Mouse (Mus musculus): ENCODE data around the gene Gm6169. TPM values are rescaled to one million over a fixed set of nuclear protein-coding genes. Genes with fewer than 3 reads are reported as not detected.
"Not testable (repeated sequence)": the region's sequence is repeated elsewhere in the genome, so short reads cannot be mapped to it uniquely, and the experiment has no call there.

The Gm6169 gene
- total RNA-seq (2022) = under 1 TPM in 2 of 4 experiments, not detected in 2; 0.43 to 0.87 TPM

DNA sequence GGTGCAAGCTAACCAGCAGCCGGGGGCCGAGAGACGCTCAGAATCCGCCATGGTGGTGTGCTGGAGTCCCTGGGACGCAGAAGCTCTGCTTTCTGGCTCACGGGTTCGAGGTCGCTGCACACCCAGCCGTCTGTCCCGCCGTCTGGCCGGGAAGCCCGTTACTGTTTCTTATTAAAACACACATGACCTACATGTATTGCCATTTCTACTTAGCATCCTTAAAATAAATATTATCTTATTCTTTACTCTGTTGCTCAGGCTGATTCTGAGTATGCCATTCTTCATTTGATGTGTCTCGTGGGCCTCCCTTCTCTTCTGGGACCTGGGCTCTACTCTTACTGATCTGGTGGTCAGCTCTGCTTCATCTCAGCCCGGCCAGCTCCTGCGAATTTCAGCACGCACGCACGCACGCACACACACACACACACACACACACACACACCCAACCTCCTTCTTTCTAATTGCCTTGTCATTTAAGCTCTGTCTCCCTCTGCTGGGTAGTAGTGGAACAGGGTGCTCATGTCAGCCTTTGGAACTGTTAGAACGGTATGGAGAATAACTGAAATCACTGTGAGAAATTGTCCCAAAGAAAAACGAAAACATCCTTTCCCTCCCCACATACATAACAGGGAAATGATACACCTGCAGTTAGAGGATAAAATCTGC is at the start of gene Gm6169:
TSS of gene Gm6169 (minus strand) at position 51 of the 666 bp plus-strand sequence.
- peak; percentile 38 to 66 for DNase-seq (ENCODE audit: low spot score in 2 of 2)

DNA sequence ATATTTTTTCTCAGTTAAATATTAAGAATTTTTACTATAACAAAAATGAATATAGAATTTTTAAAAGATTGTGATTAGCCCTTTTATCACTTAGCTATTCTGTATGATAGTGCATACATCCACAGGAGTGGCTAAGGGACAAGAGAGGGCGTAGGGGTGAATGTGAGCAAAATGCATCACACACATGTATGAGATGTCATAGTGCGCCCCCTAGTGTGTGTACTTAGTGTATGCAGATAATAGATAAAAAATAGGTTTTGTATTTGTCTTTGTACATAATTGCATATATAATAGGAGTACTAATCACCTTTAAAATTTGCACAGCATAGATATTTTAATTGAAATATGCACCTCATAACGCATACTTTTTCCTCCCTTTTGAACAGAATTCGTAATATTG is 46.8 kb upstream of the Gm6169 start:
- no peak for DNase-seq (ENCODE audit: low spot score in 2 of 2)

DNA sequence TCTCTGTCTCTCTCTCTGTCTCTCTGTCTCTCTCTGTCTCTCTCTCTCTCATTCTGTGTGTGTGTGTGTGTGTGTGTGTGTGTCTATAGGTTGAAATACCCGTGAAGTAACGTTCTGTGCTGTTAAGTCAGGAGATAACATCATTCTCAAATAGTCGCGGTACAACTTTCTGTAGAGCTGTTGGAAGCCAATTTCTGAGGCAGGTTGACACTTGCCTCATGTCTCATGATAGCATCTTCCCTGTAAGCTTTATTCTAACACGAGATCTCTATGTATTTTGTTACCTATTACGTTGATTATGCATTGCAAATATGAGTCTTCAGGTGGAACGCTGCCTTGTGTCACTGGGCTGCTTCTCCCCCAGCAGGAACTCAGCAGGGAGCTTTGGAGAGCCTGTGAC is 43.3 kb upstream of the Gm6169 start:
- no peak for DNase-seq (ENCODE audit: low spot score in 2 of 2)

DNA sequence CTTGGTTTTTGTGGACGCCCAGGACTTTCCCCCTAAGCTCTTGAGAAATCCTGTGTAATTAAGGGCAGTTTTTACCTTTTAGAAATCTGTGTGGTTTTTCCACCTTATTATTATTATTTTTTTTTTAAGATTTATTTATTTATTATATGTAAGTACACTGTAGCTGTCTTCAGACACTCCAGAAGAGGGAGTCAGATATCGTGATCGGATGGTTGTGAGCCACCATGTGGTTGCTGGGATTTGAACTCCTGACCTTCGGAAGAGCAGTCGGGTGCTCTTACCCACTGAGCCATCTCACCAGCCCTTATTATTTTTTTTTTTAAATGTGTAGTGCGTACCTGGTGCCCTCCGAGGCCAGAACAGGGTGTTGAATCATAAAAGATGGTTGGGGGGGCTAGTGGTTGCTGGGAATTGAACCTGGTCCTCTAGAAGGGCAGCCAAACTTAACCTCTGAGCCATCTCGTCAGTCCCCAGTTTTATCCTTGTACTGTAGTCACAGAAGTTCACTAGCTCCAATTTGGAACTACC is 39.4 kb upstream of the Gm6169 start:
- DNase-seq (ENCODE audit: low spot score in 2 of 2) = not testable (repeated sequence)

DNA sequence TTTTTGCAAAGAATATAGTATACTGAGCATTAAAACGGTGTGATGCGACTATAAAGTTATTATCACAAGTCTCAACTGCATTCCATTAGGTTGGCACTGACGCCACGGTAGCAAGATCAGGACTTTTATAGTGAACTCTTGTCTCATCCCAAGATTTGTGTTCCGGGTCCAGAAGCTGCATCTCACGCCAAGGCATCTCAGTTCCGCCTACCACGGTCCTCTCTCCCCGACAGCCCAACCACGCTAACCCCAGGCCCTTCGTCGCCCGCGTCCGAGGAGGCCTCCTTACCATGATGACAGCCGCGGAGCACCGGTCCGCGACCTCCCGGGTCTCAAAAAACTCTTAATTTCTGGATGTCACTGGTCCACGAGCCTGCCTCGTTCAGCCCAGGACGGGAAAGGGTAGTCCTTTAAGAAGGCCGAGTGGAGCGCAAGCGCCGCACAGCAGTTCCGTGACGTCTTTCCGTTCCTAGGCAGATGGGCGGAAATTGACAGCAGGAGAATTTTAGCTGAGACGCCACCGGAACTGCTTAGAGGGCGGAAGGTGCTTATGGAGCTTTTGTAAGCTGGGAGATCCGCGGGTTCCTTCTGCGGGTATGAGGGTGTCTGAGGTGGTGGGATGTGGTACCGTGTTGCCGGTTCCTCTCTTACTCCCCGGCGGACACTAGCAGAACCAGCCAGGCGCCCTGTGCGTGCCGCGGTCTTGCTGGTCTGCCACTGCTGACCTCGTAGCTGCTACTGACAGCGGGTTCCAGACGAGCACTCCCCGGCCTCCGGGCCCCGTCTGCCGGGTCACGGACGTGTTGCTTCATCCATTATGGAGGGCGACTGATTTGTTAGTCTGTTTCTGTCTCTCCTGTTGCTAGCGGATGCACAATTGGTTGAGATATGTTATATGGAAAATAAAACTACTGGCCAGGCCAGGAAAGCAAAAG is 38.7 kb upstream of the Gm6169 start, which contains the start of the genes Gfm2 and Nsa2:
TSS of gene Gfm2 (plus strand) at position 472 of the 935 bp plus-strand sequence.
TSS of gene Nsa2 (minus strand) at position 472 of the 935 bp plus-strand sequence.
- peak; percentile 88 to 92 for DNase-seq (ENCODE audit: low spot score in 2 of 2)

DNA sequence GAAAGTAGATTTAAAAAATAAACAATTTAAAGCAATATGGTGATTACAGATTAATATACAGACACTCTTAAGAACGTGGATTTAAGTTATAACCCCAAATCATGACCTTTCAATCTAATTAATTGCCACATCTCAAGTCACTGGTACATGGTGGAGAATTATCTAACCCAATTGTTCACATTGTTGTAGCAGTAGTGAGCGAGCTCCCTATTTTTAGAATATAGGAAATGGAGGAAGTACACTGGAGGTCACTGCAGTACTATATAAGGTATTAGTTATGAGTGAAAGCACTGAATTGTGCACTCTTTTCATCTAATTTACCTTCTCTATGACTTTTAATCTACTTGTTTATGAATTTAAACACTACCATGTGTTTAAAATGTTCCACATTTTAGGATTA is 31.4 kb upstream of the Gm6169 start:
- DNase-seq (ENCODE audit: low spot score in 2 of 2) = not testable (repeated sequence)

DNA sequence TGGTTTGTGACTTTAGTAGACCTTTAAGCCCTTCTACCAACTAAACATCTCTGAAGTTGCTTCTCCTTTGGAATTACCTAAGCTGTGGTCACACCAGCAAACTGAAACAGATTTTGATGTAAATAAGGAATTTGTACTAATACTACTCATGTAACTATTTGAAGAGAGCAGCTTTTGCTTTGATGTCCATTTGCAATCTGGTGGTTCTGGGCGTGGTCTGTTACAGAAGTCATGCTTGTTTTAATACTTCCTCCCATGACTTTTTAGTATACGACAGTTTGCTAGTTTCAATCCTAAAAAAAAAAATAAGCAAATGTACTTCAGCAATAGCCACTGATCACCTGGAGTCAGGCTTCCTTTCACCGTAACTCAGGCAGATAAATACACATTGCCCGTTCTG is 30.6 kb upstream of the Gm6169 start:
- not testable (repeated sequence) for DNase-seq (ENCODE audit: low spot score in 2 of 2)

DNA sequence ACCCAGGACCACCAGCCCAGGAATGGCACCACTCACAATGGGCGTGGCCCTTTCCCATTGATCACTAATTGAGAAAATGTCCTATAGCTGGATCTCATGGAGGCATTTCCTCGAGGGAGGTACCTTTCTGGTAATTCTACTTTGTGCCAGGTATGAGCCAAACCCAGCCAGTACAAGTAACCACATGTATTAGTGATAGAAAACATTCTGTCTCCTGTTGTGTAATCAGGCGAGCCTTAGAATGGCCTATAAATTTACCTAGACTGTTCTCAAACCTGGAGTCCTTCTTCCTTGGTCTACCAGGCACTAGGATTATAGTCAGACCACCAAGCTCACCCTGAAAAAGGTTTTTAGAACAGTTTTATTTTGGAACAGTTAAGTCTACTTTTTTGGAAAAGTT is 22.3 kb upstream of the Gm6169 start:
- DNase-seq (ENCODE audit: low spot score in 2 of 2) = no peak

DNA sequence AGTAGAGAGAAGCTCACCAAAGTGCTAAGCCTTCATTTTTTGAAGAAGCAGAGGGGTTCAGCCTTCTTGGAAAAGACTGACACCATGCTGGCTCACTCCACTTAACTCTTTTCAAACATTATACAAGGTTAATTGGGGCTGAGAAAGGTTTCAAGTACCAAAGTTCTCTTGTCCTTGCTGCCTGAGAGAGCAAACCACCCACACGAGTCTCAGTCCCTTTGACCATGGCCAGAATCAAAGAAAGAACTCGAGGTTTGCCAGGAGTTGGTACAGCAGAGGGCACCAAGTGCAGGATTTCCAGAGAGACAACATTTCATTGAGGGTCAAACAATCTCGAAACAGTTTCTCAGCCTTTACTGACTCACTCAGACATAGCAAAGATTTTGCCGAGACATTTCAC is 10.0 kb upstream of the Gm6169 start:
- no peak for DNase-seq (ENCODE audit: low spot score in 2 of 2)

DNA sequence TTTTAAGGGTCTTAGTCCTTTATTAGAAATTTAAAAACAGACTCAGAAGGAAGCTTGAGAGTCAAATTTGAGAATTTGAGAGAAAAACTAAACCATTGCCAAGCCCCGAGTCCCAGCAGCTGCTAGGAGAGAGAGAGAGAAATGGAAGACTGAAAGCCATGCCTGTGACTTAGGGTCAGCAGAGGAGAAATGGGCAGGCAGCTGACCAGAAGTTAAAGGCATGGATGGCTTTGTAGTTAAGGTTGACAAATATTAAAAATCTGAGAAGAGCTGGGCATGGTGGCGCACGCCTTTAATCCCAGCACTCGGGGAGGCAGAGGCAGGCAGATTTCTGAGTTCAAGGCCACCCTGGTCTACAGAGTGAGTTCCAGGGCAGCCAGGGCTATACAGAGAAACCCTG is 8.7 kb upstream of the Gm6169 start:
- not testable (repeated sequence) for DNase-seq (ENCODE audit: low spot score in 2 of 2)

DNA sequence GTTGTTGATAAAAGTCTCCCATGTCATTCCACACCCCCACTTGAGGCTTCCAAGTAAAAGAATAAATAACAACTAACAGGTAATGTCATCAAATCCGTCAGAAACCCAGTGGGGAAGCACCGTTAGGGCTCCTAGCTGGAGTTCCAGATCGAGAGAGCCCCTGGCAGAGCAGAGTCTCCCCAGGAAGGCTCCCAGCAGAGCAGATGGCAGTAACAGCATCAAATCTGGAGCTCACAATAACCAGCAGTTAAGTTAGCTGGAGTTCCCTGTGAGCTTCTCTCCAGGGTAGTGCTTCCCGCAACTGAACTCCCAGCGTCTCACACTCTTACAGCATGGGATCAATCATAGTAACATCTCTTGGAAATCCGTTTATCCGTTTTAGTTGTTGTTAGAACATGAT is 6.0 kb upstream of the Gm6169 start:
- DNase-seq (ENCODE audit: low spot score in 2 of 2) = peak; percentile 26 to 29

DNA sequence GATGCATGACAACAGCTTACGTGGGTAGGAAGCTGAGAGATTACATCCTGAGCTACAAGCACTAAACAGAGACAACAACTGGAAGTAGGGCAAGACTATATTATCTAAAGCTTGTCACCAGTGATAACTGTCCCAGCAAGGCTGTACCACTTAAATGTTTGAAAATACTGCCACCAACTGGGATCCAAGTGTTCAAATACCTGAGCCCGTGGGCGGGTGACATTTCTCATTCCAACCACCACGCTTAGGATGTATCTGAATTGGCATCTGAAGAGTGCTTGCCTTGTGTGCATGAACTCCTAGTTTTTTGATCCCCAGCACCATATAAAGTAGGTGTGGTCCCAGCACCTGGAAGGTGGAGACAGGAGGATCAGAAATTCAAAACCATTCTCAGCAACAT is 3.3 kb downstream of the Gm6169 start:
- DNase-seq (ENCODE audit: low spot score in 2 of 2) = no peak

DNA sequence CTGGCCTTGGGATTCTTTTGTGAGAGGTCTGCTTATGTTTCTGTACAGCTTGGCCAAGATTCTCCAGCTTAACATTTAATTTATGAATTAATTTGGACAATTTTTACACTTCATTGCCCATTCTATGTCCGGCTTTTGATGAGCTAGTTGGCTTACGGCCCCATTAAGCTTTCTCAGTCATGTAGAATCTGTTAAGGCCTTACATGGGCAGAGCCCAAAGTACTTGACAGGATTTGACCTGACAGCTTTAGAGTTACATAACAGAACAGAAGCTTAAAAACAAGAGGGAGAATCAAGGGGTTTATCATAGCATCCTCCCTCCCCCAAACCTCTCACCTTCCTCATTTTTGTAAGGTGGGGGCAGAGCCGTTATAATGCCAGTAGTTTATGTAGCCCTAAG is 10.9 kb downstream of the Gm6169 start:
- DNase-seq (ENCODE audit: low spot score in 2 of 2) = no peak

DNA sequence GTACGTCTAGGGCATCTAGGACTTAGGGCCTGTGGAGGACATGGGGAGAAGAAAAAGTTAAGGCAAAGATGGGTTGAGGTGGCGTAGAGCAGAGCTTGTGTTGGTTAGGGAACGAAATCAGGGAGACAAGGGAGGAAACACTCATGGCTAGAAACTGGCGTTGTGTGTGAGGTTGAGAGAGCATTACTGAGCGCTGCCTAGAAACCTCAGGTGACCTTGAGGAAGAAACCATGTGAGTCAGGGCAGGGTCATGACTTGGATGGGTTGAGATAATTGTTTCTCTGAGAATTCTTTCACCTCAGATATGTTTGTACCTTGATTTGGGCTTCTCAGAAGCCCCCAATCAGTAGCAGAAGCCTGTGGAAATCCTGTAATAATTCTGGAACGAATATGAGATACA is 11.6 kb downstream of the Gm6169 start:
- no peak for DNase-seq (ENCODE audit: low spot score in 2 of 2)

DNA sequence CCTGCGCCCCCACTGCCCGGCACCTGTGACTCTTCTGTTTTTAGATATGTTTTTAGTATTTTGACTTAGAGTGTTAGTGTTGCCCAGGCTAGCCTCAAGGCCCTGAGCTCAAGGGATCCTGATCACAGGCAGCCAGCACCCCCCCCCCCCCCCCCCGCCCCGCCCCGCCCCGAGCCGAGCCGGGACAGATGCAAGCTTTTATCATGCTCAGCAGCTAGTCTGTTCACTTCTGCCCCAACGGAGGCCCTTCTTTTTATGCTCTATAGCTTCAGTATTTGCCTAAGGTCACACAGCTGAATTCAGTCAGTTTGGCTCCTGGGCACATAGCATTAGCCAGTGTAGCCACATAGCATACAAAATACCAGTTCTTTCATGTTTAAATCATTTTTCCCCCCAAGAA is 12.7 kb downstream of the Gm6169 start:
- DNase-seq (ENCODE audit: low spot score in 2 of 2) = no peak

DNA sequence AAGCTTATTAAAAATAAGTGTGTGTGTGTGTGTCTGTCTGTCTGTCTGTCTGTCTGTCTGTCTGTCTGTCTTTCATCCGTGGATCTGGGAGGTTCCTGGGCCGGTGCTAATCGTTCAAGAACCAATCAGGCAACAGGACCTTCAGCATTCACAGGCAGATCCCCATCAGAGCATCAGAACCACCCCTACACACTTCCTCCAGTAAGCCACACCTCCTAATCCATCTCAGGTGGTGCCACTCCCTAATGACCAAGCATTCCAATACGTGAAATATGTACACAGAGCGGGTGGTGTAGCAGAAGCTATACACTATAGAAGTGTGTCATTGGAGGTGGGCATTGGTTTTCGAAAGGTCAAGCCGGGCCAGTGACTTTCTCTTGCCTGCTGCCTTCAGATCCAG is 16.6 kb downstream of the Gm6169 start:
- no peak for DNase-seq (ENCODE audit: low spot score in 2 of 2)

DNA sequence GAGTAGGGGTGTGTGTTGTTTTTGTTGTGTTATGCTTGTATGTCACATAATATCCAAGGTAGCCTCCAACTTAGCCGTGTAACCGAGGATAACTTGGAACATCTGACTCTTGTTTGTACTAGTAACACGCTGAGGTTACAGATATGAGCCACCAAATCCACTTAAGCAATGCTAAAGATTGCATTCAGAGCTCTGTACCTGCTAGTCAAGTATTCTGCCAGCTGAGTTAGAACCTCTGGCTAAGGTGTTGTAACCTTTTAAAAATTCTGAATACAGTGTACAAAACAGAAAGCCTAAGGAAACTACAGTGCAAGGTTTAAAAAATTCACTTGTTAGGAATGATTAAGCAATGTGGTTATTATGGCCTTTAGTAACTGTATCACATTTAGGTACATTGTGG is 18.4 kb downstream of the Gm6169 start:
- no peak for DNase-seq (ENCODE audit: low spot score in 2 of 2)

DNA sequence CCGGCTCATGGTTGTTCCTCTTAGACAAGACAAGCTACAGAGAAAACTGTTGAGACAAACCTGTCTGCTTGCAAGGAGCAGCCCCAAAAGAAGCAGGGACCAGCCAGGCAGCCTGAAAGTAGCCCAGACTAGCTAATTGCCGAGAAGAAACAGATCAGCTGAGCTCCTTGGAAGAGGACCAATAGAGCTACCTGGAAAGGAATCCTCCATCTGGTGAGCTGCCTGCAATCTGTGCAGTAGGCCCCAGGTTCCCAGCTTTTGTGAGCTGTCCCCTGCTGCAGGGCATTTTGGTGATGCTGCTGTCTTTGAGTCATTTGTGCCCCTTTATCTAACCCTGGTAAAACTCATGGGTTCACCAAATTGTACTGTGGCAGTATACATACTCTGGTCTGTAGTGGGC is 18.8 kb downstream of the Gm6169 start:
- DNase-seq (ENCODE audit: low spot score in 2 of 2) = no peak

DNA sequence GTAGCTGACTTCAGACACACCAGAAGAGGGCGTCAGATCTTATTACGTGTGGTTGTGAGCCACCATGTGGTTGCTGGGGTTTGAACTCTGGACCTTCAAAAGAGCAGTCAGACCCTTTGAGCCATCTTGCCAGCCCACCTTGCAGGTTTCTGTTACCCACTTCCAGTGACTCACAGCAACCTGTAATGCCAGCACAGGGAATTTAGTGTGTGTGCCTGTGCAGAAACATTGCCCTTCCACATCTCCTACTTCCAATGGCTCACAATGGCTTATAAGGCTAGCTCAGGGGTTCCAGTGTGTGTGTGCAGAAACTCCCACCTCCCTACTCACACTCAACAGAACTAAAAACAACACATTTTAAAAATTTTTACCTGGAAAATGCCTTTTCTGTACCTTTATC is 21.5 kb downstream of the Gm6169 start:
- no peak for DNase-seq (ENCODE audit: low spot score in 2 of 2)

DNA sequence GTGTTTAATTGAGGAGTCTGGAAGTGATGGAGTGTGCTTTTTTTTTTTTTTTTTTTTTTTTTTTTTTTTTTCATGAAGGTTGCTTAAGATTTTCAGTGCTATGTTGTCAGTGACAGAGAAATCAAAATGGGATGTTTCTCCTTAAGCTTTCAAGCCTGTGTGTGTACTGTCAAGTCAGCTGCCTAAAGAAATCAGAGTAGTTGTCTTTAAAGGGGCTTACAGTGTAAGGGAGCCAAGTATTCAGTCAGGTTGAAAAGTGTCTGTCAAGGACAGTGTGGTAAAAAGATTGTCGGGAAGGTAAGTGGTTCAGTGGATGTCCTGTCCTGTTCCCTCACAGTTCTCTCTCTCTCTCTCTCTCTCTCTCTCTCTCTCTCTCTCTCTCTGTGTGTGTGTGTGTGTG is 25.5 kb downstream of the Gm6169 start:
- no peak for DNase-seq (ENCODE audit: low spot score in 2 of 2)

DNA sequence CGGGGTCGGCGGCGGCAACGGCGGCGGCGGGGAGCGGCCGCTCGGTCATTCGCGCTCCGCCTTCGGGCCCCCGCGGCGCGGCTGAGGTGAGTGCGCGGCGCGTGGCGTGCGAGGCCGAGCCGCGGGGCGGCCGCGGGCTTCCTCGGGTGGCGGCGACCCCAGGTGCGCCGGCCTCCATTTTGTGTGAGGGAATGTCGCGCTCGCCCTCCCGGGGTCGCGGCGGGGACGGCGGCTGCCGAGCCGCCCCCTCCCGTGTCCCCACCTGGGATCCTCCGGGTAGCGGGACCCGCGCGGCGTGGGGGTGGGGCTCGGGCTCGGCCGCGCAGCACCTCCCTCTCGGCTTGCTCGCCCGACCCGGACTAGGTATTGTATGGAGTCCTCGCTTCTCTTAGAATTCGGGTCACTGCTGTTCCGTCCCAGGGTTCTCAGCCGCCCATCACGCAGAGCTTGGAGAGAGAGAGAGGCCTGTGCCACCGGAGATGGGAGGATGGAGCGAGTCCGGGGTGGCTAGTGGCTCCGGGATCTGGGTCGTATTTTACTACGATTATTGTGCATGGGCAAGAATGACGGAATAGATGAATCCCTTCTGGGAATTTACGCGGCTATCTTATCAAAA is 27.3 kb downstream of the Gm6169 start:
- peak in 1 of 2 experiments; percentile 35 for DNase-seq (ENCODE audit: low spot score in 2 of 2)

All from layer of hippocampus, adult 8-10 months (tissue).